Mouse (Mus musculus) hindbrain, embryonic 11.5 days (tissue): Measurements from ENCODE around the gene Gm49358. TPM values are rescaled to one million over a fixed set of nuclear protein-coding genes. Genes with fewer than 3 reads are reported as not detected.
A peak's percentile ranks its signal among the peaks of the same experiment; 100 is the strongest.

ENCODE experiments used
- ATAC-seq: fragments of 200-750 bp; cut with Nextera tagmentation; 2 replicates; pipeline ENCODE4 v1.8.0; 2017; ENCODE audit warnings: mild to moderate bottlenecking, moderate TSS enrichment, moderate library complexity; ENCODE audit not compliant: low FRiP score
- DNase-seq: peaks from one replicate; pipeline ENCODE4 v3.0.0-alpha.2; 2015; ENCODE audit warnings: low spot score
- H3K27ac ChIP-seq: fragments of 300-500 bp; sonication (generic); 2 replicates; pipeline ENCODE4 v1.5.1; 2014; ENCODE audit warnings: mild to moderate bottlenecking, low read depth, low read length
- H3K27me3 ChIP-seq: fragments of 300-500 bp; sonication (generic); 2 replicates; pipeline ENCODE4 v1.6.1; 2014; ENCODE audit warnings: mild to moderate bottlenecking, low read length, moderate library complexity, mixed read lengths; ENCODE audit not compliant: control insufficient read depth, insufficient read depth
- H3K36me3 ChIP-seq: fragments of 300-500 bp; sonication (generic); 2 replicates; pipeline ENCODE4 v1.6.1; 2014; ENCODE audit warnings: mild to moderate bottlenecking, low read length, moderate library complexity, mixed read lengths; ENCODE audit not compliant: control insufficient read depth, insufficient read depth
- H3K4me1 ChIP-seq: fragments of 300-500 bp; sonication (generic); replicated peaks from 2 replicates; pipeline ENCODE4 v1.6.1; 2014; ENCODE audit warnings: low read length, mixed read lengths; ENCODE audit not compliant: control insufficient read depth, insufficient read depth
- H3K4me2 ChIP-seq: fragments of 300-500 bp; sonication (generic); replicated peaks from 2 replicates; pipeline ENCODE4 v1.6.1; 2014; ENCODE audit warnings: mild to moderate bottlenecking, low read depth, low read length
- H3K4me3 ChIP-seq: fragments of 300-500 bp; sonication (generic); 2 replicates; pipeline ENCODE4 v1.5.1; 2014; ENCODE audit warnings: low read depth, low read length
- H3K9ac ChIP-seq: fragments of 300-500 bp; sonication (generic); 2 replicates; pipeline ENCODE4 v1.6.1; 2014; ENCODE audit warnings: low read depth, low read length
- H3K9me3 ChIP-seq: fragments of 300-500 bp; sonication (generic); 2 replicates; pipeline ENCODE4 v1.6.1; 2016; ENCODE audit warnings: low read length; ENCODE audit not compliant: control insufficient read depth
- WGBS: fragments of 180-500 bp; shearing (Covaris S2); extraction: QIAGEN DNeasy Blood & Tissue Kit; methylation state at CpG from one replicate; pipeline ENCODE4 v1.1.7; 2014; 5-methylcytosine and 5-hydroxymethylcytosine counted together
- polyA plus RNA-seq: library from polyadenylated mRNA; unstranded; fragments of >200 nt; fragmentation: Nextera tagmentation; extraction: Ambion mirVana; gene quantifications from 2 replicates; pipeline ENCODE4 v1.2.1, GENCODE M21; 2014

The Gm49358 gene
- polyA plus RNA-seq, 1 experiment from 2014 or later = not detected

GRCm38 (mm10) chr10:86815133-86815532 lies 51.4 kb downstream of the Gm49358 start:
- 83% methylated on average over 7 of the region's 7 CpGs for WGBS
- H3K4me1 ChIP-seq = peaks cover 5% of the 10 kb centered on the region; the same call in 1 of the 2 replicates
- H3K4me3 ChIP-seq = no peak overlapping the region
- H3K9me3 ChIP-seq = no peaks in the 10 kb centered on the region
- DNase-seq = no peak
- H3K9ac ChIP-seq = no peak overlapping the region
- H3K27me3 ChIP-seq = no peaks in the 10 kb centered on the region
- no peak overlapping the region for H3K27ac ChIP-seq
- no peak for ATAC-seq
- no peak overlapping the region for H3K4me2 ChIP-seq
- no peaks in the 10 kb centered on the region for H3K36me3 ChIP-seq

GRCm38 (mm10) chr10:86819649-86820165 lies 55.9 kb downstream of the Gm49358 start:
- 0 out of 2 replicates have a peak overlapping the region, but pooled peaks have one; percentile 24 for H3K27ac ChIP-seq
- H3K36me3 ChIP-seq = no peaks in the 10 kb centered on the region
- no peaks in the 10 kb centered on the region for H3K27me3 ChIP-seq
- H3K9me3 ChIP-seq = no peaks in the 10 kb centered on the region
- 24% methylated on average over 8 of the region's 8 CpGs for WGBS
- peak; percentile 48 for DNase-seq
- peaks cover 5% of the 10 kb centered on the region; the same call in 1 of the 2 replicates for H3K4me1 ChIP-seq
- ATAC-seq = peak; percentile 73
- H3K9ac ChIP-seq = no peak overlapping the region
- H3K4me2 ChIP-seq = no peak overlapping the region
- H3K4me3 ChIP-seq = no peak overlapping the region

GRCm38 (mm10) chr10:86821014-86821413 lies 57.2 kb downstream of the Gm49358 start:
- no peaks in the 10 kb centered on the region for H3K9me3 ChIP-seq
- no peak overlapping the region for H3K4me3 ChIP-seq
- no peak overlapping the region for H3K9ac ChIP-seq
- no peak for ATAC-seq
- no peaks in the 10 kb centered on the region for H3K27me3 ChIP-seq
- 92% methylated on average over 7 of the region's 7 CpGs for WGBS
- no peak overlapping the region for H3K4me2 ChIP-seq
- no peaks in the 10 kb centered on the region for H3K36me3 ChIP-seq
- no peak overlapping the region for H3K27ac ChIP-seq
- DNase-seq = no peak
- H3K4me1 ChIP-seq = peaks cover 5% of the 10 kb centered on the region; the same call in 1 of the 2 replicates

GRCm38 (mm10) chr10:86824093-86824492 lies 60.3 kb downstream of the Gm49358 start:
- H3K27me3 ChIP-seq = no peaks in the 10 kb centered on the region
- ATAC-seq = no peak
- H3K9ac ChIP-seq = no peak overlapping the region
- H3K36me3 ChIP-seq = no peaks in the 10 kb centered on the region
- peak; percentile 33 for DNase-seq
- peaks cover 5% of the 10 kb centered on the region; the same call in 1 of the 2 replicates for H3K4me1 ChIP-seq
- 80% methylated on average over 6 of the region's 6 CpGs for WGBS
- no peaks in the 10 kb centered on the region for H3K9me3 ChIP-seq
- no peak overlapping the region for H3K4me3 ChIP-seq
- H3K27ac ChIP-seq = no peak overlapping the region
- no peak overlapping the region for H3K4me2 ChIP-seq

GRCm38 (mm10) chr10:86824871-86825270 lies 61.1 kb downstream of the Gm49358 start:
- Histone ChIP-seq H3K36me3 (no peaks in the 10 kb centered on the region), H3K27me3 (no peaks in the 10 kb centered on the region), H3K9me3 (no peaks in the 10 kb centered on the region), H3K4me2 (no peak overlapping the region), H3K4me3 (no peak overlapping the region), H3K27ac (no peak overlapping the region), H3K4me1 (no peaks in the 10 kb centered on the region; the same call in 1 of the 2 replicates), H3K9ac (no peak overlapping the region)
- DNase-seq (peak; percentile 17), ATAC-seq (no peak)
- 52% methylated on average over 14 of the region's 14 CpGs for WGBS

GRCm38 (mm10) chr10:86825871-86826522 lies 62.2 kb downstream of the Gm49358 start:
- no peaks in the 10 kb centered on the region for H3K4me1 ChIP-seq
- no peaks in the 10 kb centered on the region for H3K9me3 ChIP-seq
- no peak overlapping the region for H3K4me3 ChIP-seq
- H3K27me3 ChIP-seq = no peaks in the 10 kb centered on the region
- no peak for ATAC-seq
- no peak for DNase-seq
- no peak overlapping the region for H3K4me2 ChIP-seq
- H3K27ac ChIP-seq = no peak overlapping the region
- 98% methylated on average over 10 of the region's 10 CpGs for WGBS
- no peaks in the 10 kb centered on the region for H3K36me3 ChIP-seq
- H3K9ac ChIP-seq = no peak overlapping the region

GRCm38 (mm10) chr10:86826929-86827328 lies 63.2 kb downstream of the Gm49358 start:
- no peaks in the 10 kb centered on the region for H3K27me3 ChIP-seq
- WGBS = 70% methylated on average over 3 of the region's 3 CpGs
- DNase-seq = no peak
- H3K27ac ChIP-seq = no peak overlapping the region
- H3K4me1 ChIP-seq = no peaks in the 10 kb centered on the region
- ATAC-seq = no peak
- no peaks in the 10 kb centered on the region for H3K9me3 ChIP-seq
- H3K36me3 ChIP-seq = no peaks in the 10 kb centered on the region
- no peak overlapping the region for H3K9ac ChIP-seq
- no peak overlapping the region for H3K4me3 ChIP-seq
- H3K4me2 ChIP-seq = no peak overlapping the region

GRCm38 (mm10) chr10:86828221-86829135 lies 64.7 kb downstream of the Gm49358 start:
- Histone ChIP-seq H3K9ac (no peak overlapping the region), H3K4me2 (no peak overlapping the region), H3K27me3 (no peaks in the 10 kb centered on the region), H3K4me1 (no peaks in the 10 kb centered on the region), H3K4me3 (no peak overlapping the region), H3K27ac (no peak overlapping the region), H3K9me3 (no peaks in the 10 kb centered on the region), H3K36me3 (no peaks in the 10 kb centered on the region)
- 86% methylated on average over 15 of the region's 15 CpGs for WGBS
- DNase-seq (no peak), ATAC-seq (no peak)
